Mouse (Mus musculus) neural tube, embryonic 14.5 days (tissue): ENCODE results near the gene Palmd. TPM values are rescaled to one million over a fixed set of nuclear protein-coding genes. Genes with fewer than 3 reads are reported as not detected.
A peak's percentile ranks its signal among the peaks of the same experiment; 100 is the strongest.

Experiments used
- ATAC-seq: fragments of 200-750 bp; cut with Nextera tagmentation; 2 replicates; pipeline ENCODE4 v1.8.0; 2017; ENCODE audit warnings: low read depth, mild to moderate bottlenecking, moderate TSS enrichment, moderate library complexity
- H3K27ac ChIP-seq: fragments of 300-500 bp; sonication (generic); 2 replicates; pipeline ENCODE4 v1.5.1; 2014; ENCODE audit warnings: low read depth, mild to moderate bottlenecking, control low read depth, low read length, moderate library complexity, mixed read lengths
- H3K27me3 ChIP-seq: fragments of 300-500 bp; sonication (generic); 2 replicates; pipeline ENCODE4 v1.6.1; 2014; ENCODE audit warnings: low read length; ENCODE audit not compliant: control insufficient read depth, insufficient read depth
- H3K36me3 ChIP-seq: fragments of 300-500 bp; sonication (generic); 2 replicates; pipeline ENCODE4 v1.6.1; 2014; ENCODE audit warnings: low read length, mixed read lengths; ENCODE audit not compliant: control insufficient read depth, insufficient read depth
- H3K4me1 ChIP-seq: fragments of 300-500 bp; sonication (generic); 2 replicates; pipeline ENCODE4 v1.6.1; 2014; ENCODE audit warnings: low read length; ENCODE audit not compliant: control insufficient read depth, insufficient read depth
- H3K4me2 ChIP-seq: fragments of 300-500 bp; sonication (generic); 2 replicates; pipeline ENCODE4 v1.6.1; 2014; ENCODE audit warnings: mild to moderate bottlenecking, low read depth, low read length, control low read depth
- H3K4me3 ChIP-seq: fragments of 300-500 bp; sonication (generic); 2 replicates; pipeline ENCODE4 v1.5.1; 2014; ENCODE audit warnings: low read depth, low read length, control low read depth, mixed read lengths
- H3K9ac ChIP-seq: fragments of 300-500 bp; sonication (generic); replicated peaks from 2 replicates; pipeline ENCODE4 v1.6.1; 2014; ENCODE audit warnings: low read depth, mild to moderate bottlenecking, control low read depth, low read length, mixed read lengths
- H3K9me3 ChIP-seq: fragments of 300-500 bp; sonication (generic); 2 replicates; pipeline ENCODE4 v1.6.1; 2016; ENCODE audit warnings: low read length; ENCODE audit not compliant: control insufficient read depth
- WGBS: fragments of 180-500 bp; shearing (Covaris S2); extraction: QIAGEN DNeasy Blood & Tissue Kit; methylation state at CpG from one replicate; pipeline ENCODE4 v1.1.7; 2014; 5-methylcytosine and 5-hydroxymethylcytosine counted together
- polyA plus RNA-seq: library from polyadenylated mRNA; unstranded; fragments of >200 nt; fragmentation: Nextera tagmentation; extraction: Ambion mirVana; gene quantifications from 2 replicates; pipeline ENCODE4 v1.2.1, GENCODE M21; 2014

Palmd gene
- 6.0 and 8.8 TPM in 2 replicates for polyA plus RNA-seq

- ATAC-seq, result peak; percentile 88
- H3K4me1 ChIP-seq, result no peaks in the 10 kb centered on the region
- WGBS, result 7% methylated on average over 17 of the region's 17 CpGs
- H3K9me3 ChIP-seq, result no peaks in the 10 kb centered on the region
- no peaks in the 10 kb centered on the region for H3K27me3 ChIP-seq
- H3K4me3 ChIP-seq, result peak within 1 kb of the TSS; percentile 33
- H3K9ac ChIP-seq, result peak within 1 kb of the TSS; percentile 52
- H3K4me2 ChIP-seq, result peak within 1 kb of the TSS; percentile 55
- H3K27ac ChIP-seq, result peak within 1 kb of the TSS; percentile 28; the same call in 1 of the 2 replicates
- H3K36me3 ChIP-seq, result no peaks in the 10 kb centered on the region
Observed at GRCm38 (mm10) chr3:116968540-116968997, at the start of gene Palmd. Gene Palmd (minus strand): TSS chr3:116968987.

- Histone ChIP-seq H3K4me3 (no peak overlapping the region), H3K27ac (no peak overlapping the region), H3K36me3 (no peaks in the 10 kb centered on the region), H3K9ac (no peak overlapping the region), H3K27me3 (no peaks in the 10 kb centered on the region), H3K4me2 (no peak overlapping the region), H3K4me1 (no peaks in the 10 kb centered on the region), H3K9me3 (no peaks in the 10 kb centered on the region)
- 75% methylated on average over 6 of the region's 6 CpGs for WGBS
- no peak for ATAC-seq
Observed at GRCm38 (mm10) chr3:117010182-117010581, 41.4 kb upstream of the Palmd start.

GRCm38 (mm10) chr3:117007340-117007739 is 38.6 kb upstream of the Palmd start:
- Histone ChIP-seq H3K27ac (no peak overlapping the region), H3K9me3 (no peaks in the 10 kb centered on the region), H3K4me2 (no peak overlapping the region), H3K27me3 (no peaks in the 10 kb centered on the region), H3K9ac (no peak overlapping the region), H3K4me3 (no peak overlapping the region), H3K4me1 (no peaks in the 10 kb centered on the region), H3K36me3 (no peaks in the 10 kb centered on the region)
- ATAC-seq, result no peak
- 56% methylated on average over 6 of the region's 6 CpGs for WGBS

- H3K27ac ChIP-seq, result no peak overlapping the region
- no peak overlapping the region for H3K4me2 ChIP-seq
- WGBS, result 94% methylated on average over 3 of the region's 3 CpGs
- no peaks in the 10 kb centered on the region for H3K36me3 ChIP-seq
- no peaks in the 10 kb centered on the region for H3K9me3 ChIP-seq
- H3K9ac ChIP-seq, result no peak overlapping the region
- H3K4me1 ChIP-seq, result no peaks in the 10 kb centered on the region
- no peak overlapping the region for H3K4me3 ChIP-seq
- H3K27me3 ChIP-seq, result no peaks in the 10 kb centered on the region
- no peak for ATAC-seq
Observed at GRCm38 (mm10) chr3:117006636-117007035, 37.8 kb upstream of the Palmd start.

GRCm38 (mm10) chr3:117003379-117003778 is 34.6 kb upstream of the Palmd start:
- 75% methylated on average over 6 of the region's 6 CpGs for WGBS
- Histone ChIP-seq H3K4me2 (no peak overlapping the region), H3K9ac (no peak overlapping the region), H3K36me3 (no peaks in the 10 kb centered on the region), H3K4me3 (no peak overlapping the region), H3K27ac (no peak overlapping the region), H3K4me1 (no peaks in the 10 kb centered on the region), H3K9me3 (no peaks in the 10 kb centered on the region), H3K27me3 (no peaks in the 10 kb centered on the region)
- no peak for ATAC-seq

- 12% methylated on average over 9 of the region's 9 CpGs for WGBS
- H3K4me1 ChIP-seq, result no peaks in the 10 kb centered on the region
- H3K9me3 ChIP-seq, result no peaks in the 10 kb centered on the region
- no peak overlapping the region for H3K9ac ChIP-seq
- H3K4me3 ChIP-seq, result no peak overlapping the region
- ATAC-seq, result peak; percentile 74; the same call in 1 of the 2 replicates
- no peaks in the 10 kb centered on the region for H3K27me3 ChIP-seq
- H3K36me3 ChIP-seq, result no peaks in the 10 kb centered on the region
- H3K4me2 ChIP-seq, result no peak overlapping the region
- no peak overlapping the region for H3K27ac ChIP-seq
Observed at GRCm38 (mm10) chr3:117001686-117002485, 33.1 kb upstream of the Palmd start.

- no peaks in the 10 kb centered on the region for H3K9me3 ChIP-seq
- H3K9ac ChIP-seq, result no peak overlapping the region
- H3K27me3 ChIP-seq, result no peaks in the 10 kb centered on the region
- no peaks in the 10 kb centered on the region for H3K36me3 ChIP-seq
- no peak overlapping the region for H3K27ac ChIP-seq
- no peak for ATAC-seq
- H3K4me2 ChIP-seq, result no peak overlapping the region
- no peak overlapping the region for H3K4me3 ChIP-seq
- no peaks in the 10 kb centered on the region for H3K4me1 ChIP-seq
- WGBS, result 72% methylated on average over 2 of the region's 2 CpGs
Observed at GRCm38 (mm10) chr3:116993011-116993410, 24.2 kb upstream of the Palmd start.

- no peak for ATAC-seq
- Histone ChIP-seq H3K27ac (no peak overlapping the region), H3K9me3 (no peaks in the 10 kb centered on the region), H3K9ac (no peak overlapping the region), H3K36me3 (no peaks in the 10 kb centered on the region), H3K27me3 (no peaks in the 10 kb centered on the region), H3K4me3 (no peak overlapping the region), H3K4me1 (no peaks in the 10 kb centered on the region), H3K4me2 (no peak overlapping the region)
- 90% methylated on average over 2 of the region's 2 CpGs for WGBS
Observed at GRCm38 (mm10) chr3:116991180-116991579, 22.4 kb upstream of the Palmd start.

GRCm38 (mm10) chr3:116988221-116988620 is 19.4 kb upstream of the Palmd start:
- WGBS, result 87% methylated on average over 3 of the region's 3 CpGs
- ATAC-seq, result no peak

More at GRCm38 (mm10) chr3:116988221-116988620, 19.4 kb upstream of the Palmd start:
- Histone ChIP-seq H3K27ac (no peak overlapping the region), H3K4me2 (no peak overlapping the region), H3K9ac (no peak overlapping the region), H3K27me3 (no peaks in the 10 kb centered on the region), H3K36me3 (no peaks in the 10 kb centered on the region), H3K9me3 (no peaks in the 10 kb centered on the region), H3K4me3 (no peak overlapping the region), H3K4me1 (no peaks in the 10 kb centered on the region)
